Mouse (Mus musculus) heart, postnatal 14 days (tissue): ENCODE results near the gene Nudt8. TPM values are rescaled to one million over a fixed set of nuclear protein-coding genes. Genes with fewer than 3 reads are reported as not detected.
"Not testable (repeated sequence)": the region's sequence is repeated elsewhere in the genome, so short reads cannot be mapped to it uniquely, and the experiment has no call there.

ENCODE experiments used
- DNase-seq, 2 experiments: peaks; one replicate each; pipeline ENCODE4 v3.0.0; 2021 to 2022
- intact Hi-C: fragments of 180-260 bp; cut with DNase I; formaldehyde crosslinking; loops from one replicate; pipeline ENCODE4 v1.15.1; 2025
- total RNA-seq, 2 experiments: library from RNA; stranded (reverse); gene quantifications; 2 replicates each; pipeline ENCODE4 v1.2.3; 2021

Nudt8 gene
- total RNA-seq, 2 experiments from 2014 or later: 66.8 to 69.4 TPM

DNA sequence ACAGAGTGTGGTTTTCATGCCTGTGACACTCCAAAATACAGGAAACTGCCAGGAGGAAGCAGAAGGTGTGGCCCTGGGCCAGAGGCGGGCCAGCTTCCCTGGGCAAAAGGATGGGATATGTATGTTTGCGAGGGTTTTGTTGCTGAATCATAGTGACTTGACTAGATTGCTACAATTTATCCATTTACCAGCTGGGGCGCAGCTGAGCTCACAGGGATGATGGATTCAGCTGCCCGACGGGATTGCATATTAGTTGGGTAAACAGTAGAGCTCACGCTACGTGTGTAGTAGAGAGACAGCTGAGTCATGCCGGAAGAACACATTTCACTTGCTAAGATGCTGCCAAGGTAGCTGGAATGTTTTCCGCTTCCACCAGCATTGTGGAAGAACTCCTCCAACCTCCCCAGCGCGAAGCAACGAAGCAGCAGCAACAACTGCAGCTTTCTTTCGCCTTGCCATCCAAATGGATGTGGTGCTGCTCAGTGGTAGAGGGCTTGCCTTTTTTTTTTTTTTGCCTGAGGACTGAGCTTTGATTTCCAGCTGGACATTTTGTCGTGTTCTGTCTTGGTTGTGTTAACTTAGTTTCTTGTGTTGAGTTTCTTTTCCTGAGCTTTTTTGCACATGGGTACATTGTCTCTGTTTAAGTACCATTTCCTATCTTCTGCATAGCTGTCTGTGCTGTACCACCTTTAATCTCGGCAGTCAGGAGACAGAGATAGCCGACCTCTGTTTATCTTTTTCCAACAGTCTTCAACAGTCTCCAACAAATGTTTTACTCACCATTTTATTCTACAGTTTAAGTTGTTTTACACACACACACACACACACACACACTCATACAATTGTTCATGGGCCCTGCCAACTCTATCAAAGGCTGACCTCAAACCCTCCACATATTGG is 45.8 kb downstream of the Nudt8 start, which contains the start of gene Gstp2:
Gstp2 (minus strand) TSS at position 58 of the 900 bp plus-strand sequence.
- intact Hi-C loops: no loop called here
- peak; percentile 74 to 81 for DNase-seq

DNA sequence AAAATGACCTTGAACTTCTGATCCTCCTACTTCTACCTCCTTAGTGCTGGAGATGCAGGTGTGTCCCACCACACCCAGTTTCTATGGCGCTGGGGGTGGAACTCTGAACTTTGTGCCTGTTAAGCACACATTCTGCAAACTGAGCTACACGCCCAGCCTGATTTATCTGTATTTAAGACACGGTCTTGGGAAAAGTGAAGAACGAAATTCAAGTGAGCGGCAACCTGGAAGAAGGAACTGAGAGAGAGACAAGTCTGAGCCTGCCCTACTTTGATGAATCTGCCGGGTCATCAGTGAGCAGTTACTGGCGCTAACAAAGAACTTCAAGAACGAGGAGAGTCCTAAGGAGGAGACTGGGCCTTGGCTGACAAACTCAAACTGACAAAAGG is 46.5 kb downstream of the Nudt8 start:
- intact Hi-C loops: no loop called here
- DNase-seq: no peak

DNA sequence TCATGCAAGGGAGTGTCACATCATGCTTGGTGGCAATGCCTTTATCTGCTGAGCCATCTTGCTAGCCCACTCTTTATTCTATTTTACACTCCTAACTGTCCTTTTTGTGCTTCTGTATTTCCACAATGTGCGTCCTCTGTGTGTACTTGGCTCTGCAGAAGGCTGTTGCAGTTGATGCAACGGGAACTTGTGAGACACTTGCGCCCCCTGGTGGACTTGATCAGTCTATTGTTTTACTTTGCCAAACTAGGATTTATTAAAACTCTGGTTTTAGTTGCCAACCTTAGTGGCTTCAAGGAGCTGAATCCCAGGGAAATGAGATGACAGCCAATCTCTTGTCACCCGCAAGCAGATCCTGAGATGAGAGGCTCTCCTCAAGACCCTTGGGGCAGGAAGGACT is 47.5 kb downstream of the Nudt8 start:
- intact Hi-C loops: loop anchor here (1.0 kb wide), 1 partner anchor 29 kb away; no protein-coding TSS in a partner anchor
- DNase-seq: peak; percentile 81 to 90

DNA sequence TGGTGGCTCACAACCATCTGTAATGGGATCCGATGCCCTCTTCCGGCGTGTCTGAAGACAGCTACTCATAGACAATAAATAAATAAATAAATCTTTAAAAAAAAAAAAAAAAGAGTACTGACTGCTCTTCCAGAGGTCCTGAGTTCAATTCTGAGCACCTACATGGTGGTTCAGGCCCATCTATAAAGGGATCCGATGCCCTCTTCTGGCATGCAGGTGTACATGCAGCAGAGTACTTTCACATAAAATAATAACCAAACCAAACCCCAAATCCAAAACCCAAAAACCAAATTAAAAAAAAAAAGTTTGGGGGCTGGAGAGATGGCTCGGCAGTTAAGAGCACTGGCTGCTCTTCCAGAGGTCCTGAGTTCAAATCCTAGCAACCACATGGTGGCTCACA is 48.7 kb downstream of the Nudt8 start:
- intact Hi-C loops, DNase-seq: not testable (repeated sequence)

DNA sequence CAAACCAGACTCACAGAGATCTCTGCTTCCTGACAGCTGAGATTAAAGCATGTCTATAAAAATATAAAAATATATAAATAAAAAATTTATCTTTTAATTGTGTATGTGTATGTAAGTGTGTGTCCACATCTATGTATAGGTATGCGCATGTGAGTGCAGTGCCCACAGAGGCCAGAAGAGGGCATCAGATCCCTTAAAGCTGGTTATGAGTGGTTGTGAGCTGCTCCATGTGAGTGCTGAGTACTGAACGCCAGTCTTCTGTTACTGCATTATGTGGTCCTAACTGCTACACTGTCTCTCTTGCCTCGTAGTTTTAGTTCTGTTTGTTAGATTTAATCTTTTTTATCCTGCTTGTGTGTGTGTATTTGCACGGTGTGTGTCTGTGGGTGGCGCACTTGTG is 50.6 kb downstream of the Nudt8 start:
- intact Hi-C loops: loop anchor here (5.0 kb wide), 1 partner anchor 176 kb away; no protein-coding TSS in a partner anchor
- no peak for DNase-seq

Other genes starting within 250 kb of the Nudt8 start
- 10 to 100 TPM; 35.3 to 40.1 TPM for gene Kmt5b, start 233.2 kb upstream of the Nudt8 start, total RNA-seq
- gene Chka, start 148.8 kb upstream of the Nudt8 start, total RNA-seq: 10 to 100 TPM; 15.1 to 15.7 TPM
- gene Tcirg1, start 93.4 kb upstream of the Nudt8 start, total RNA-seq: 10 to 100 TPM; 16.0 to 20.4 TPM
- 100 to 1,000 TPM; 438 to 441 TPM for gene Ndufs8, start 87.8 kb upstream of the Nudt8 start, total RNA-seq
- gene Aldh3b1, start 70.8 kb upstream of the Nudt8 start, total RNA-seq: 1 to 10 TPM; 2.6 to 3.2 TPM
- 10 to 100 TPM; 21.7 to 21.9 TPM for gene Unc93b1, start 65.4 kb upstream of the Nudt8 start, total RNA-seq
- gene Aldh3b3, start 41.9 kb upstream of the Nudt8 start, total RNA-seq: under 1 TPM; 0.12 to 0.31 TPM
- gene Aldh3b2, start 28.3 kb upstream of the Nudt8 start, total RNA-seq: under 1 TPM; 0.57 to 0.59 TPM
- gene Acy3, start 14.0 kb upstream of the Nudt8 start, total RNA-seq: 10 to 100 TPM; 11.7 to 15.2 TPM
- gene Tbx10, start 7.8 kb upstream of the Nudt8 start, total RNA-seq: not detected
- 1 to 10 TPM; 2.0 to 2.6 TPM for gene Gm49405, start within 50 bp of the Nudt8 start, total RNA-seq
- 10 to 100 TPM; 73.8 to 83.6 TPM for gene Doc2g, start 2.7 kb downstream of the Nudt8 start, total RNA-seq
- gene Ndufv1, start 12.2 kb downstream of the Nudt8 start, total RNA-seq: 1,000 to 10,000 TPM; 1,061 to 1,067 TPM
- 100 to 1,000 TPM; 257 to 271 TPM for gene Gstp1, start 37.4 kb downstream of the Nudt8 start, total RNA-seq
- 10 to 100 TPM; 80.8 to 90.7 TPM for gene Gstp2, start 45.4 kb downstream of the Nudt8 start, total RNA-seq
- not detected for gene Gstp3, start 59.0 kb downstream of the Nudt8 start, total RNA-seq
- not detected for gene Cabp2, start 81.0 kb downstream of the Nudt8 start, total RNA-seq
- 10 to 100 TPM; 24.2 to 27.5 TPM for gene Cdk2ap2, start 96.6 kb downstream of the Nudt8 start, total RNA-seq
- gene Pitpnm1, start 99.4 kb downstream of the Nudt8 start, total RNA-seq: 10 to 100 TPM; 25.0 to 26.4 TPM
- gene Aip, start 125.3 kb downstream of the Nudt8 start, total RNA-seq: 10 to 100 TPM; 47.0 to 60.6 TPM
- gene Gpr152, start 139.2 kb downstream of the Nudt8 start, total RNA-seq: not detected
- gene Cabp4, start 143.5 kb downstream of the Nudt8 start, total RNA-seq: not detected
- gene Coro1b, start 148.0 kb downstream of the Nudt8 start, total RNA-seq: 10 to 100 TPM; 61.9 to 70.9 TPM
- 1 to 10 TPM; 3.2 to 6.7 TPM for gene Ptprcap, start 153.0 kb downstream of the Nudt8 start, total RNA-seq
- gene Rps6kb2, start 162.8 kb downstream of the Nudt8 start, total RNA-seq: 10 to 100 TPM; 21.6 to 23.6 TPM
- 10 to 100 TPM; 36.1 to 43.3 TPM for gene Carns1, start 174.9 kb downstream of the Nudt8 start, total RNA-seq
- gene Tbc1d10c, start 190.7 kb downstream of the Nudt8 start, total RNA-seq: 1 to 10 TPM; 4.0 to 7.5 TPM
- 100 to 1,000 TPM; 368 to 404 TPM for gene Ppp1ca, start 191.5 kb downstream of the Nudt8 start, total RNA-seq
- gene Rad9a, start 201.1 kb downstream of the Nudt8 start, total RNA-seq: 1 to 10 TPM; 4.7 to 5.0 TPM
- 1 to 10 TPM; 1.6 to 2.0 TPM for gene Clcf1, start 213.7 kb downstream of the Nudt8 start, total RNA-seq
- not detected for gene AC109138.7, start 213.8 kb downstream of the Nudt8 start, total RNA-seq
- gene Pold4, start 231.3 kb downstream of the Nudt8 start, total RNA-seq: 10 to 100 TPM in 1 of 2 experiments, 1 to 10 TPM in 1; 9.5 to 10.8 TPM